Mouse (Mus musculus): ENCODE results near the gene Ntsr1.

Ntsr1 gene

DNA sequence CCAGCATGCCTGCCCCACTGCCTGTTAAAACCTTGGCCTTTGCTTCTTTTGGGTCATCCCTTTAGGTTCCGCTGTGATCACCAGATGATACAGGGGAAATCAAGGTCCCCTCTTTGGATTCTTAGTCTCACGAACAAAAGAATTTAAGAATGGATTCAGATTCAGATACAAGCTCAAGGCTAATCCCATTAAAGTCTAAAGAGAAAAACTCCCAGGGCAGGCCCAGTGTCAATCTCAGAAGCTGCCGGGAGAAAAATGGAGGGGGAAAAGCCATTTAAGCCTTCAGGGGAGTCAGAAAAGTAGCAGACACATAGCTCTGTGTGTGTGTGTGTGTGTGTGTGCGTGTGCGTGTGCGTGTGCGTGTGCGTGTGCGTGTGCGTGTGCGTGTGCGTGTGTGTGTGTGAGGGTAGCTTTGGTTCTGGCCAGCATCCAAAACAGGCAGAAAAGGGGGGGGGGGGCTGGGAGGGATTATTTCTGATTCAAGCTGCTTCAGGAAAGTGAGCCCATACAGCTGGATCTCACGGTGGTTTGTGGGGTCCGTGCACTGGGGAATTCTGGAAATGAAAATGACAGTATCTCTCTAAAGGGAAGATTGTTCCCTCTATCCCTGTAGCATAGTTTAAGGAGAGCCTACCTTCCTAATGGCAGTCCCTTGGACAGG is 8.8 kb downstream of the Ntsr1 start:
- DNase-seq: no peak

DNA sequence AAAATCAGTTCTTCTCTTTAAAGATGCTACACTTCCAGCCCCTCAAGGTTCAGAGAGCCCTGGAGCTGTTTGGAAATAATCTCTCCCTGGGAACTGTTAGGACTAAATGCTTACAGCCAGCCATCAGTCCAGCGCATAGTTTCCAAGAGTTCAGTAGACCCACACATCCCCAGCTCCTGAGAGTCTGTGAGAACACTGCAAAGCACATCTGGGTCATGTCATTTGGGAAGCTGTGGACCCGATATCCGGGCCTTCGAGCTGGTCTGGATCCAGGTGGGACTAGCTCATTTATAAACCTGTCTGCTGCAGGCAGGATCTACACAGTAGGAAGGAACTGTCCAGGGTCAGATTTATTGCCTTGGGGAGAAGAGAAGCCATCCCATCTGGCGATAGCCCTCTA is 11.1 kb downstream of the Ntsr1 start:
- no peak for DNase-seq

DNA sequence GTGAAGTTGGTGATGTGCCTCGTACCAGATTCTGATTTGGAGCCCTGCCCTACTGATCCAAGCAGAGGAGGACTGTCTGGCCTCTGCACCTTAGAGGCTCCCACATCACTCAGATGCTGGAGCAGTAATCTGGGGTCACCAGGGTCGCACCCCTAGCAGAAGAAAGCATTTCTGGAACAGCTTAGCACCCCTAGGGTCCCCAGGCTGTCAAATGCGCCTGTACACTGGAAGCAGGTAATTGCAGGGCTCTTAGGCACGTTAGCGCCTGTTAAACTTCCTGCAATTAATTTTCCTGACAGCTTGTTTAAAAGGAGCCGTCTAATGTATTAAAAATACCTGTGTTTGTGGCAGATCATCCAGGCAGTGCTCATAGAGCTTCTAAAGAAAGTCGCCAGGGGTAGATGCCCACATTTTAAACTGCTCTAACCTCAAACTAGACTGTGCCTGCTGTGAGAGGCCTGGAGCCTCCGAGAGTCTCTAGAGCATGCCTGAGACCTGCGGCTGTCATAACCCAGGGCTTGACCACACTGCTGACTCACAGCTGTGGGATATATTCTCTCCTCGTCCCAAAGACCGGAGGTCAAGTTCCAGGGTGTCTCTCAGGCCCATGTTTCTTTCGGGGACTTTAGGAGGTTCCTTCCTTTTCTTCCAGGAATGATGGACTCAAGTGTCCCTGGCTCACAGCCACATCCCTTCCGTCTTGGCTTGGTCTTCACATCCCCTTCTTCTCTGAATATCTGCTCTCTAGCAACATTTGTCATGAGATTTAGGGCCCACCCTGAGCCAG is 12.3 kb downstream of the Ntsr1 start:
- DNase-seq: no peak

DNA sequence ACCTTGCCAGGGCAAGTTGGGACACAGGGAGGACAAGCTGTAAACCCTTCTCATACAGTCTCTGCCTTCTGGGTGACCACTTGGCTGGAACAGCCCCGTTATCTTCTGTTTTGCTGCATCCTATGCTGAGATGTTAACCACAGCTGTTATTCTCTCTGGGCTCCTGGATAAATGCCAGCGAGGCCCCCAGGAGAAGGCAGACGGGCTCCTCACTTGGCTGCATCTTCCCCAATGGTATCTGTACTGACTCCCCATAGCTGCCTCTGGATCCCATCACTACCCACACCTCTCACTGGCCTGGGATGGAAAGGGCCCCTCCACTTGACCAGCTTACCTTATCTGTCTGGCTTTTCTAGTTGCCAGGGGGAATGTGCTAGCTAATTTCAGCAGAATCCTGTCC is 13.2 kb downstream of the Ntsr1 start:
- DNase-seq: peak; percentile 20

DNA sequence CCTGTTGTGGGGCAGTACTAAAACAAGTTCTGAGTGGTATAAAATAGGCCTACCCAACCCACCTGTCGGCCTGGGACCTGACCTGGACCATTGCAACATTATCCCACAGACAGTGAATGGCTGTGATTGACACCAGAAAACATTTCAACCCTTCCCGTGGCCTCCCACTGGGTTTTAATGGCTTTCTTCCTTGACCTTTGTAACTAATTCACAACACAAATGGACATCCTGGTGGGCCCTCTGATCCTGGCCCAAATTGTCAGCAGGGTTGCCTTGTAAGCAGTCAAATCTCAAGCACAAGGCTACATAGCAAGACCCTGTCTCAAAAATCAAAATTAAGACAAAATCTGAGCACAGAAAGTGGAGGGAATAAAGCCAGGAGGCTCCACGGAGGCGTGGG is 14.1 kb downstream of the Ntsr1 start:
- DNase-seq: no peak

DNA sequence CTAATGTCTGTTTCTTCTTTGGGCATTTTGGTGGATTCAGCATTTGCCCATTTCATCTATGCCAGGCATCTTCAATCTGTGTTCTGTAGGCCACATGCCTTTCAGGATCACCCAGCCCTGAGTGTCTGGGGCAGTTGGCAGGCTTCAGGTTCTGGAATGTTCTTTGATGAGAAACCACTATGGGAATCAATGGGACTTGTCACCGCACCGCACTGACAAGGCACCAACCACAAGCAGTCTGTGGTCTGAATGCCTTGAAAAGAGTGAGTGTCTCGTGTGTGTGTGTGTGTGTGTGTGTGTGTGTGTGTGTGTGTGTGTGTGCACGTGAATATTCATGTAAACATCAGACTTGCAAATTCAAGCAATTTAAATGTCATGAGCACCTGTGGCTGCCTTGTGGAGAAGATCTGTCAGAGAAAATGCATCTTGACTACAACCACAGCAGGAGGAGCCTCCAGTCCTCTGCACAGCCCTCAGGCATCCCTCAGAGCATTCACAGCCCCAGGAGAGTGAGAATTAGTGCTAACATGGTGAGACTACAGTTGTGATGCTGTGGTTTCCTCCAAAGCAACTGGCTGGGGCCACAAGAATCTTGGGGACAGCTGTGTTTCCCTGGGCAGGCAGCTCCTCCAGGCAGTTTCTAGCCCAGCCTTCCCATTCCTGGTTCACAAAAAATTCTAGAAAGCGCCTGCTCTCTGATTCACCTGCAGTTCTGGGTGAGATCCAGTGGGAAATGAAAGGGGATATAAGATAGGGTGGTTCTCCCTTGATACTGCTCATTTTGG is 21.9 kb downstream of the Ntsr1 start:
- DNase-seq: no peak

DNA sequence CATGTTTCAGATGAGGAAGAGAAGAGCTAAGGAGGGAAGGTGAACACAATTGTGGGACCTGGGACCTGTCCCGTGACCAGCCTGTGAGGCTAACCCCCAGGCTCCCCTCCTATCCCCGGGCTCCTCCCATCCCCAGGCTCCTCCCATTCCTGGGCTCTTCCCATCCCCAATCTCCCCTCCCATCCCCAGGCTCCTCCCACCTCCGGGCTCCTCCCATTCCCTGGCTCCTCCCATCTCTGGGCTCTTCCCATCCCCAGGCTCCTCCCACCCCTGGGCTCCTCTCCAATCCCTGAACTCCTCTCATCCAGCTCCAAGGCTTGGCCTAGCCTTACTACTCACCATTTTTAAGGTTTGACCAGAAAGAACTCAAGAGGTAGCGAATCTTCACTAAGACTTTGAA is 23.0 kb downstream of the Ntsr1 start:
- peak; percentile 23 for DNase-seq

DNA sequence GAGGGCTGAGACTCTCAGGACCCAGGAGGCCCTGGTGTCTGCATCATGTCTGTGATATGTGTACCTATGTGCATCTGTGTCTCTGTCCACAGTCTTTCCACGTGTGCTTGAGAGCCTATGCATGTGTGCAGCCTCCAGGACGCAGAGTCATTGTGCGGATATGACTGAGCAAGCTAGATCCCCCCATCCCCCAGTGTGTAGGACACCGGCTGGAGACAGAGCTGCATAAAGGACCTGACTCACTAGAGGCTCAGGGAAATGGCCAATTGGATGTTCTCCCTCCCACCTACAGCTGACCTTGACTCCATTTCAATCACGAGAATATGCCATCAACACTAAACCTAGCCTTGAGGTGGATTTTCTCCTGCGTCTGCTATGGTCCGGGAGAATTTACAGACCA is 27.7 kb downstream of the Ntsr1 start:
- DNase-seq: no peak

DNA sequence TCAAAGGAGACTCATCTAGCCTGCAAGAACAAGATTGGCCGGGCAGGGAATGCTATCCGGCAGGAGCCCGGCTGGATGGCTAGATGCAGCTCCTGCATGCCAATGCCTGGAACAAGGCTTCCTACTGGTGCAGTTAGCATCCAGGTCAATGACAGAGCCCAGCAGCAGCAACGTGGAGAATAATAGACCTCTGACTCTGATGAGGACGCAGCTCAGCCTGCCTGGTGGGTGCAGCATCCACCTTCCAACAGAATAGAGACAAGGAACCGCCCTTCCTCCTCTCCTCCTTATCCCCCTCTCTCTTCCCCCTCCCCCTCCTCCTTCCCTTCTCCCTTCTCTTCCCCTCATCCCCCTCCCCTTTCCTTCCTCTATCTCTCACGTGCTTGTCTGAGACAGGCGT is 28.1 kb downstream of the Ntsr1 start:
- DNase-seq: no peak

DNA sequence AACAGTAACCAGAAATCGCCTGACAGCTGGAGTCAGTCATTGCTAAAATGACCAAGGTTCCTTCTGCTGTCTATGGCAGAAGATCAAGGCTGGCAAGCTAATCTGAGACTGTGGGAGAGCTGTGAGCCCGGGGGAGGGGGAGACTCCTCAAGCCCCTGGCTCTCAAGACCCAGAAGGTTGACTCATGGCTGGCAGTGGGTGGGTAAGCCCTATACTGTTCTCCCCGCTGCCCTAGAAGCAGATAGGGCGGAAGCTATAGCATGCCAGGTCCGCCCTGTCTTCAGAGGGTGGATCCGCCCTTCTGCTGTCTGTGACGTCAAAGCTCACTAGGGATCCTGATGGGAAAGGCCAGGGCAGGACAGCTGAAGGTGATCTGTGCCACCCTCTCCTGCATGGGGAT is 30.4 kb downstream of the Ntsr1 start:
- no peak for DNase-seq

DNA sequence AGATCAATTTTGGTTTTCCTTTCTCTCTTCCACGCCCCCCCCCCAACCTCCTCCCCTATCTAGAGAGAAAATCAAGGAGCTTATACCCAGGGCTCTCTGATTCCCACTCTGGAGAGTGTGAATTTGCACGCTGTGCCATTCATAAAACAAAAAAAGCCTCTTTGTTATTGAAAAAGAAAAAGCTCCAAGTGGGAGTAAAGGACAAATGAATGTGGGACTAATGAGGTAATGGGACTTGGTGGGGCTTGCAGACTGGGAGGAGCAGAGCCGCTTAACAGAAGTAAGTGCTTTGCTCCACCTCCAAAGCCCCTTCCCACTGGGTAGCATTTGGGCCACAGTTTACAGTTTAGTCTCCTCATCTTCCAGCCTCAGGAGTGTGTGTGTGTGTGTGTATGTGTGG is 30.8 kb downstream of the Ntsr1 start:
- DNase-seq: no peak

DNA sequence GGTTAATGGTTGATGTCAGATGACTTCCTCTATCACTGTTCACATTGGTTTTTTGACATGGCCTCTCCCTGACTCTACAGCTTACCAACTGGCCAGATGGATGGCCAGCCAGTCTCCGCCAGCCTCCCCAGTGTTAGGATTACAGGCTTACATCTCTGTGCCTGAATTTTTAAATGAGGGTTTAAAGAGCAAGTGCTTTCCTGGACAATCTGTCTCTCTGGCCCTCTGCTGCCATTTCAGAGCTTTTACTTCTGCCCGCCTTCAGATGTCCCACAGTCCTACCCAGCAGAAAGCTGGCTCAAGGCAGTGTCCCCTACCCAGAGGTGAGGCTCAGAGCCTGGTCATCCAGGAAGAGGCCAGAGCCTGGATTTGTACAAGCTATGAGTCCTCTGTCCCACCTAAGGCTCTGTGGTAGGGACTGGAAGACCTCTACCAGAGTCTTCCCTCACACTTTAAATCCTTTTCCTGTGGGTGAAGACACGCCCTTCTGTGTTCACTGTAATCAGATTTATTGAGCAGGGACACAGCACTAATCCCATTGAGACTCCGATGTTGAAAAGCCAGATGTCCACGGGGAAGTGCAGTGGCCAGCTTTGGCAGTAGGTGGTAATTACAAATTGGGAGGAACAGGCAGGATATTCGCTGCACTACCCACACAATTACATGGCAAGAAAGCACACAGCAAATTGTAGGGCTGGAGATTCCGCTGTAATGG is 32.1 kb downstream of the Ntsr1 start:
- no peak for DNase-seq

DNA sequence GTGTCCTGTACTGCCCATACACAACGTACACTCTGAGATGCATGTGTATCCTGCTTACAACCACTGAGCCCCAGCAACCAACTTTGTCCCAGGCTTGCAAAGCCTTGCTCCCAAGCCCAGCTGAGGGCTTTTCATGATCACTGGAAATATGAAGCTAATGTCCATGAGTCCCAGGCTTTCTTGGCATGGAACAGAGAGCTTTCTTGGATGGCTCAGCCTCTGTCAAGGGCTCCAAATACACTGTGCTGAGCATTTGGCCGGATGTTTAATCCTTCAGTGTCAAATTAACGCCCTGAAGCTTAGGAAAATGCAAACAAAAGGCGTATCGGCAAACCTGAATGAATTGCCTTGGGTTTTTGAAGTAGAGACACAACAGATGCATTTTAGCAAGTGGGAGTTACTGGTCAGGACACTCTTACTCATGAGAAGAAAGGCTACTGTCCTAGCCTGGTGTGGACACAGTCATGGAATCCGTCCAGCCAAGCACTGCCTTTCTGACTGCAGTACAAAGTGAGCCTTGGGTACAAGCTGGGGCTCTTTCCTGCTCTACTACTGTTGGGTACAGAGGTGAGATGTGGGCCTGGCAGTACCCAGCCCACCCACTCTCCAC is 32.7 kb downstream of the Ntsr1 start:
- no peak for DNase-seq

DNA sequence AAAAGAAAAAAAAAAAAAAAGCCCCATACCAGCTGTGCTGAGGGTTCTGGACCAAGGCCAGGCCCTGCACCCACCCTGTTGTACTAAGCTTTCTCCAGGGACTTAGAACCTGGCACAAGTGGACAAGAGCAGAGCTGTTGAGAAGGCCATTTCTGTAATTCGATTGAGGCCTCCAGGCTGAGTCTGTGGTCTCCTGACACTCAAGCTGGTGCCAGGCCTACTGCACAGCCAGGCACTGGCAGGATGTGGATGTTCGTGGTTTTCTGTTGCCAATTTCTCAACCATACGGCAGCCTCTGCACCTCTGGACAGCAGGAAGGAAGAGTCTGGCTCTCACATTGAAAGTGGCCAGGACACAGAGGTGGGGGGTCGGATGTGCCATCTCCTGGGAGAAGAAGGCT is 33.5 kb downstream of the Ntsr1 start:
- no peak for DNase-seq

DNA sequence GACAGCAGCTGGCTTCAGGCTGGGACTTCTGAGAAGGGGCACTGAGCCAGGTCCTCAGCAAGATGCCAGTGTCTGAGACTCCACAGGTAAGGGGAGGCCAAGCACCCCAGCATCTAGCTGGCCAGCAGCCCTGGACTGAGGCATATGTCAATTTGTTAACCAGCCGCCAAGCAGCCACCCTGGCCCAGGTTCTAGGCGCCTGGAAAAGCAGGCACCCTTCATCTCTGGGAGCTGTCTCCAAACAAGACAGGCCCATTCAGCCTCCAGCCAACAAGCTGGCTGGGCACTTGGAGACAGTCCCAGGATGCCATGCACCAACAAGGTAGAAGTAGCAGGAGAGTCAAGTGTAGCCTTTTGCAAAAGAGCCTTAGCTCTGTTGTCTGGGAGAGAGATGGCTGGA is 43.9 kb downstream of the Ntsr1 start:
- no peak for DNase-seq

DNA sequence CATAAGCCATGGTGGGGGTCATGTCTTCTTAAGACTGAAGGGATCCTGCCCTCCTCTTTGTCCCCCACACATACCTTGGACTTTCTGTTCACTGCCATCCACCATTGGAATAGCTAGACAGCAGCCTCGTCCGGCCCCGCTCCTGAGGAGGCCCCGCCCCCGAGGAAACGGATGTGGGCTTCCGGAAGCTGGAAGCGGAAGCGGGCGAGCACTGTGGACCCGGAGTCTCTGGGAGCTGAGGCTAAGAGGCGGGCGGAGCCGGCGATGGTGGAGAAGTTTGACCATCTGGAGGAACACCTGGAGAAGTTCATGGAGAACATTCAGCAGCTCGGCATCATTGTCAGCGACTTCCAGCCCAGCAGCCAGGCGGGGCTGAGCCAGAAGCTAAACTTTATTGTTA is 45.3 kb downstream of the Ntsr1 start:
- no peak for DNase-seq

DNA sequence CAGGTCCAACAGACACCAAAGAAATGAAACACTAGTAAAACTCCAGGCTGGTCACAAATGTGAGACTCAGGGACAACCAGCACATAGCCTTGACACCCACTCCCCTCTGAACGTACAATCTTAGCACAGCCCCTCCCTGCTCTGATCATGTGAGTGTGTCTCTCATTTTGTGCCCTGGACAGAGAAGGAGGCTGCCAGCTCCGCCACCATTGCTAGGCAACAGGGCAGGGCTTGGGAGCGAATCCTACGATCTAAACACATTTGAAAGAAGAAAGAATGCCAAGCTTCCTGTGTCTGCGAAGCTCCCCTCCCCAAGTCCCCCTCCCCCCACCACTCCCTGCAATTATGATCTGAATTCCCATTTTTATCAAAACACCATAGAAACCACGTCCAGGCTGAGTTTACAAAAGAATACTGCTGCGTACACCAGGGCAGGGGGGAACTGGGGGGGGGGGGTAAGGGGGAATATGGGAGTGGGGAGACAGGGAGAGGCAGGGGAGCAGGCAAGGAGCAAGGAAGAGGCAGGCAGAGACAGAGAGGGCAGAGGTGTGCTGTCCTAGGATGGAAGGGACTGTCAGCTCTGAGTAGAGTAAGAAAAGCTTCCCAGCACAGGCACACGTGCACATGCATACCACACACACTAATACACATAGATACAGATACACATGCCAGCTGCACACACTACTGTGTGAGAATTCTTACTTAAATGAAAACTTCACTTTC is 47.8 kb downstream of the Ntsr1 start:
- no peak for DNase-seq

DNA sequence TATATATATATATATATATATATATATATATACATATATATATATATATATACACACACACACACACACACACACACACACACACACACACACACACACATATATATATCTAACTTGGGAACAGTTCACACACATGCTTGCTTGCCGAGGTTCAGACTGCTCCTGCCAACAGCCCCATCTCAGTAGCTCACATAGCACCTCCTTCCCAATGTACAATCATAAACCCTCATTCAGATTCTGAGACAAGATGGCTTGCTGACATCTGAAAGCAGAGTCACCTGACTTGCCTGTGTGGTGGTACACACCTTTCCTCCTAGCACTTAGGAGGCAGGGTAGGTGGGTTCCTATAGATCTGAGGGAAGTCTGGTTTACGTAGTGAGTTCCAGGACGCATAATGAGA is 52.6 kb downstream of the Ntsr1 start:
- no peak for DNase-seq

DNA sequence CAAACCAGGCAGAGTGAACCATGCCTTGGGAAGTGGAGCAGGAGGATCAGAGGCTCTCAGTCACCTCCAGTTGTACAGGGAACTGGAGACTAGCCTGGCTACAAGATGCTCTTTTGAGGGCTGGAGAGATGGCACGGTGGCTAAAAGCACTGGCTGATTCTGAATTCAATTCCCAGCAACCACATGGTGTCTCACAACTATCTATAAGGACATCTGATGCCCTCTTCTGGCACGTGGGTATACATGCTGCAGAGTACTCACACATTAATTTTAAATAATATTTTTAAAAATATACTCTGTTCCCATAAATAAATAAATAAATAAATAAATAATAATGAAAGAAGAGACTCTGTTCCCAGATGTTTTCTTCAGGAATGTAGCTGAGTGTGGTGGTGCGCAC is 55.4 kb downstream of the Ntsr1 start:
- DNase-seq: no peak

DNA sequence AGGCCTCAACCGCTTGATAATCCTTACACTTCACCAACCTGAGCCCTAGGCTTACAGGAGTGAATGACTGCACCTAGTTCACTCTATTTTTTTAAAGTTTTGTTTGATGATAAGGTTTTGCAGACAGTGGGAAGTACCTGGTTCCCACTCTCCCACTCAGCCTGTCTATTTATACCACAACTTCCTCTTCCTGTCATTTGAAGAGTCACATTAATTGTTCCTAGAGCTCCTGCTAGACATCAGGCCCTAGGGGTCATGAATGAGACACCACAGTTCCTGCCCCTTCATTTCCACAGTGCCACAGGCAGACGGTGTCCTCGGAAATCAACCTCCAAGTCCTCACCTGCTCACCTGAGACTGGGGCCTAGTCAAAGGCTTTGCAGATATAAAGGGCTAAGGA is 56.7 kb downstream of the Ntsr1 start:
- DNase-seq: no peak

DNA sequence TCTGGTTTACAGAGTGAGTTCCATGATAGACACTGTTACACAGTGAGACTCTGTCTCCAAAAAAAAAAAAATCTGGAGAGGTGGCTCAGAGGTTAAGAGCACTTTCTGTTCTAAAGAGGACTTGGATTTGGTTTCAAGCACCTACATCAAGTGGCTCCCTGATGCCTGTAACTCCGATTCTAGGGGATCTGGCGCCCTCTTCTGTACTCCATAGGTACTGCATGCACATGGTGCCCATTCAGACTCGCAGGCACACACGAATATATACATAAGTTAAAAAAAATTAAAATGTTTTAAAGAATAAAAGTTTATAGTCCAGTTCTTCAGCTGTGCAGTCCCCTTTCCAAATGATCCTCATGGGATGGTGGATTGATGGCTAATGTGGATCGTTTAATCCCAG is 60.5 kb downstream of the Ntsr1 start:
- DNase-seq: peak; percentile 31

DNA sequence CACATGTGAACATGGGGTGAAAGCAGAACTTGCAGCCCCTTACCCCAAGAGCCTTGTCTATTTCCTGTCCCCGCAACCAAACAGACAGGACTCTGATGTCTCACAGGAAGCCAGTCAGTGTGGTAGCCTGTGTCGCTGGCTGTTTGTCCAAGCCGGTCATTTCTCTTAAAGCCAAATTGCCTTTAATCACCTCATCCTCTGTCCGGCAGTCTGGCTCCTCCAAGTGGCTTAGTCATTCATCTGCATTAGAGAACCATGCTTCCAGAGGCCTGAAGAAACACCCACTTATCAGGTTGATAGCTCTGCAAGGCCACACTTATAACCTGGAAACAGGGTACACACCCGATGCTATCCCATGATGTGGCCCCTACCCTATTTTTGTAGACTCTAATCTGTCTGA is 62.4 kb downstream of the Ntsr1 start:
- DNase-seq: no peak

All from liver (tissue).